Mouse (Mus musculus) kidney, adult 2 months (tissue): ENCODE data around the gene Smarcd1. TPM values are rescaled to one million over a fixed set of nuclear protein-coding genes. Genes with fewer than 3 reads are reported as not detected.
"Not testable (repeated sequence)": the region's sequence is repeated elsewhere in the genome, so short reads cannot be mapped to it uniquely, and the experiment has no call there.

Experiments
- DNase-seq: peaks from one replicate; pipeline ENCODE4 v3.0.0; 2021
- H3K27ac ChIP-seq: fragments of 200-500 bp; 2 replicates; pipeline ENCODE4 v1.5.1; 2012; ENCODE audit warnings: low read depth, low read length, control low read depth, inconsistent platforms; ENCODE audit not compliant: insufficient read depth
- H3K27me3 ChIP-seq: fragments of 200-500 bp; replicated peaks from 2 replicates; pipeline ENCODE4 v1.6.1; 2012; ENCODE audit warnings: mild to moderate bottlenecking, moderate library complexity, low read length, inconsistent platforms; ENCODE audit not compliant: control insufficient read depth, insufficient read depth
- H3K36me3 ChIP-seq: fragments of 200-500 bp; 2 replicates; pipeline ENCODE4 v1.6.1; 2012; ENCODE audit warnings: mild to moderate bottlenecking, moderate library complexity, low read length, inconsistent platforms; ENCODE audit not compliant: control insufficient read depth, insufficient read depth
- H3K4me1 ChIP-seq: fragments of 200-500 bp; 2 replicates; pipeline ENCODE4 v1.6.1; 2011; ENCODE audit warnings: low read length; ENCODE audit not compliant: control insufficient read depth, insufficient read depth
- H3K4me3 ChIP-seq: fragments of 200-500 bp; 2 replicates; pipeline ENCODE4 v1.5.1; 2011; ENCODE audit warnings: mild to moderate bottlenecking, low read depth, low read length, control low read depth; ENCODE audit not compliant: insufficient read depth
- CTCF ChIP-seq: fragments of 200-500 bp; conservative IDR thresholded peaks from 2 replicates; pipeline ENCODE4 v1.5.1; 2011; ENCODE audit warnings: low read depth, mild to moderate bottlenecking, control low read depth, low read length, moderate library complexity, mixed read lengths; ENCODE audit not compliant: insufficient read depth, insufficient read length
- POLR2A ChIP-seq: fragments of 200-500 bp; IDR thresholded peaks from one replicate; pipeline ENCODE4 v1.6.1; 2011; ENCODE audit warnings: low read depth, low read length, control low read depth
- WGBS: fragments of 180-500 bp; shearing (Covaris S2); methylation state at CpG from one replicate; pipeline ENCODE4 v1.1.7; 2018; 5-methylcytosine and 5-hydroxymethylcytosine counted together
- polyA plus RNA-seq: library from polyadenylated mRNA; depleted of rRNA; stranded (reverse); fragments of >200 nt; gene quantifications from 2 replicates; pipeline ENCODE4 v1.2.3, GENCODE M21; 2012

Gene Smarcd1
- polyA plus RNA-seq, 1 experiment: 27.7 TPM

DNA sequence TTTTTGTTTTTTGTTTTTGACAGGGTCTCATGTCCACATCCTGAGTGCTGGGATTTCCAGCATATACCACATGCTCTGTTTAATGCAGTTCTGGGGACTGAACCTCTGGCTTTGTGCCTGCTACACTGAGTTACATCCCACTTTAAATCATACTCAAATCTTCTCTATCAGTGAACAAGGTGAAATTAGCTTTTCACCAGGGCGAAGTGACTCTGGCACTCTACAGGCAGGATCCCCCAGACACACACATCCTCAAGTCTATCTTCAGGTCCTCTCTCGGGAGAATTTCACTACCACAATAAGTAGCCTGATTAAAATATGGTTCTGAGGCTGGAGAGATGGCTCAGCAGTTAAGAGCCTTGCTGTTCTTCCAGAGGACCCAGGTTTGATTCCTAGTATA lies 24.6 kb downstream of the Smarcd1 start:
- no peak for DNase-seq
- Histone ChIP-seq H3K4me1 (peaks cover 24% of the 10 kb centered on the region), H3K36me3 (peaks cover 3% of the 10 kb centered on the region; the same call in 1 of the 2 replicates), H3K27me3 (no peaks in the 10 kb centered on the region), H3K4me3 (peak overlapping the region; percentile 12; the same call in 1 of the 2 replicates), H3K27ac (no peak overlapping the region)
- TF ChIP-seq CTCF (no peak), POLR2A (no peak)
- 43% methylated on average over 2 of the region's 2 CpGs for WGBS

DNA sequence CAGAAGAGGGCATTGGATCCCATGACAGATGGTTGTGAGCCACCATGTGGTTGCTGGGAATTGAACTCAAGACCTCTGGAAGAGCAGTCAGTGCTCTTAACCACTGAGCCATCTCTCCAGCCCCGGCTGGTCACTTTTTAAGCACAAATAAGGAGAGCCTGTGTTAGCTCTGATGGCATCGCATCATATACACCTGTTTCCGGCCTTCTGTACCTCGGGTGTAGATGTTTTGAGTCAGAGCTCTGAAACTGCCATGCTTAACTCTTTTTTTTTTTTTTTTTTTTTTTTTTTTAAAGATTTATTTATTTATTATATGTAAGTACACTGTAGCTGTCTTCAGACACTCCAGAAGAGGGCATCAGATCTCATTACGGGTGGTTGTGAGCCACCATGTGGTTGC lies 25.1 kb downstream of the Smarcd1 start:
- H3K27me3 ChIP-seq, H3K4me3 ChIP-seq, DNase-seq, H3K27ac ChIP-seq, H3K36me3 ChIP-seq: not testable (repeated sequence)
- 84% methylated on average over 4 of the region's 5 CpGs for WGBS
- peaks cover 22% of the 10 kb centered on the region for H3K4me1 ChIP-seq

DNA sequence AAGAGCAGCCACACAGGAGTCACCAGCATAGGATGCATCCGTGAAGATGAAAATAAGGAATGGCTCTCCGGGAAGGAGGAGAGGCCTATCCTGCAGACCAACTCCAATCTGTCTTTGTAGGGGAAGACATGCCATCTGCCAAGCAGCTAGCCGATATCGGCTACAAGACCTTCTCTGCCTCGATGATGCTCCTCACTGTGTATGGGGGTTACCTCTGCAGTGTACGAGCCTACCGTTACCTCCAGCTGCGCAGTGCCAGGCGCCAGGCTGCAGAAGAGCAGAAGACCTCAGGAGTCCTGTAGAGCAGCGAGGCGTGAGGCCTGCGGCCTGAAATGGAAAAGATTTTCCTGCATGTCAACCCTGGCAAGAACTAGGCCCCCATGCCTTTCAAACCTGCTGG lies 25.6 kb downstream of the Smarcd1 start:
- DNase-seq: no peak
- H3K4me1 ChIP-seq: peaks cover 21% of the 10 kb centered on the region
- H3K27me3 ChIP-seq: no peaks in the 10 kb centered on the region
- 89% methylated on average over 12 of the region's 12 CpGs for WGBS
- TF ChIP-seq POLR2A: no peak
- no peak for TF ChIP-seq CTCF
- no peak overlapping the region for H3K4me3 ChIP-seq
- no peak overlapping the region for H3K27ac ChIP-seq
- peaks cover 3% of the 10 kb centered on the region; the same call in 1 of the 2 replicates for H3K36me3 ChIP-seq

DNA sequence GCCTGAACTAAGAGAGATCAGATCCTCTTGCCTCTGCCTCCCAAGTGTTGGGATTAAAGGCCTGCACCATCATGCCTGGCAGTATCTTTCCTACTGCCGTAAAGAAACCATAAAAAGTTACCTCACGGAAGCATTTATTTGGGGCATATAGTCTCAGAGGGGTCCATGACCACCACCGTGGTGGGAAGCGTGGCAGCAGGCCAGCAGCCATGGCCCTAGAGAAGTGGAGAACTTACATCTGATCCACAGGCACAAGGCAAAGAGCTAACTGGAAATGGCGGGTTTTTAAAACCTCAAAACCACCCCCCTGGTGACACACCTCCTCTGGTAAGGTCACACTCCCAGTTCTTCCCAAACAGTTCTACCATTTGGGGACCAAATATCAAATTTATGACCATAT lies 26.3 kb downstream of the Smarcd1 start:
- WGBS: 95% methylated on average over 5 of the region's 5 CpGs
- H3K27ac ChIP-seq: no peak overlapping the region
- no peak overlapping the region for H3K4me3 ChIP-seq
- TF ChIP-seq POLR2A: no peak
- TF ChIP-seq CTCF: no peak
- peaks cover 3% of the 10 kb centered on the region; the same call in 1 of the 2 replicates for H3K36me3 ChIP-seq
- DNase-seq: no peak
- H3K4me1 ChIP-seq: peaks cover 17% of the 10 kb centered on the region
- H3K27me3 ChIP-seq: no peaks in the 10 kb centered on the region

DNA sequence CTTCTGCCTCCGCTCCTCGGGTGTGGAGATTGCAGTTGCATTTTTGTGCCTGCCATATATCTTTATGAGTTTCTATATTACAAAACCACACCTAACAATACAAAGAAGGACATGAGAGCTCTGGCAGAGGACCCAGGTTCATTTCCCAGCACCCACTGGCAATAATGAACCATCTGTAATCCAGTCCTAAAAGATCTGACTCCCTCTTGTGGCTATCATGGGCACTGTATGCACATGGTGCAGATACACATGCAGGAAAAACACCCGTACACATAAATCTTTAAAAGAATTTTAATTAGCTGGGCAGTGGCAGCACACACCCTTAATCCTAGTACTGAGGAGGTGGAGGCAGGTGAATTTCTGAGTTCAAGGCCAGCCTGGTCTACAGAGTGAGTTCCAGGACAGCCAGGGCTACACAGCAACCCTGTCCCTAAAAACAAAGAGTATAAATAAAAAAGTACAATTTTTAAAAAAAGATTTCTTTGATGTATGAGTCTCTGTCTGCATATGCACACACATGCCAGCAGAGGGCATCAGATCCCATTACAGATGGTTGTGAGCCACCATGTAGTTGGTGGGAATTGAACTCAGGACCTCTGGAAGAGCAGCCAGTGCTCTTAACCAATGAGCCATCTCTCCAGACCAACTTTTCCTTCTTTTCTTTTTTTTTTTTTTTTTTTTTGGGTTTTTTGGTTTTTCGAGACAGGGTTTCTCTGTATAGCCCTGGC lies 27.3 kb downstream of the Smarcd1 start:
- no peak for TF ChIP-seq POLR2A
- TF ChIP-seq CTCF: 0 out of 2 replicates have a peak, but pooled peaks have one; percentile 22
- H3K27me3 ChIP-seq: no peaks in the 10 kb centered on the region
- H3K27ac ChIP-seq: no peak overlapping the region
- WGBS: 96% methylated on average over 3 of the region's 4 CpGs
- DNase-seq: no peak
- peaks cover 3% of the 10 kb centered on the region; the same call in 1 of the 2 replicates for H3K36me3 ChIP-seq
- H3K4me1 ChIP-seq: peaks cover 8% of the 10 kb centered on the region
- H3K4me3 ChIP-seq: no peak overlapping the region

DNA sequence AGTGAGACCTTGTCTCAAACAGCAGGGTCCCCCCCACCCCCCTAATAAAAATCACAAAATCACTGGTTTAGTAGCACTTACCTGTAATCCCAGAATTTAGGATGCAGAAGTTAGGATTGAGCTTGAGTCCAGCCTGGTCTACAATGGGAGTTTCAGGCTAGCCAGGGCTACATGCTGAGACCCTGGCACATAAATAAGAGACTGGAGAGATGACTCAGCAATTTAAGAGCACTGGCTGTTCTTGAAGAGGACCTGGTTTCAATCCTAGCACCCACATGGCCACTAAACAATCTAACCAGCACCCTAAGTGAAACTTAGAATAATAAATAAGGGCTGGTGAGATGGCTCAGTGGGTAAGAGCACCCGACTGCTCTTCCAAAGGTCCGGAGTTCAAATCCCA lies 29.2 kb downstream of the Smarcd1 start:
- no peak for TF ChIP-seq POLR2A
- TF ChIP-seq CTCF: no peak
- peaks cover 3% of the 10 kb centered on the region; the same call in 1 of the 2 replicates for H3K4me1 ChIP-seq
- no peak overlapping the region for H3K27ac ChIP-seq
- no peak overlapping the region for H3K4me3 ChIP-seq
- WGBS: 87% methylated on average over 2 of the region's 2 CpGs
- peaks cover 3% of the 10 kb centered on the region; the same call in 1 of the 2 replicates for H3K36me3 ChIP-seq
- H3K27me3 ChIP-seq: no peaks in the 10 kb centered on the region
- DNase-seq: no peak

DNA sequence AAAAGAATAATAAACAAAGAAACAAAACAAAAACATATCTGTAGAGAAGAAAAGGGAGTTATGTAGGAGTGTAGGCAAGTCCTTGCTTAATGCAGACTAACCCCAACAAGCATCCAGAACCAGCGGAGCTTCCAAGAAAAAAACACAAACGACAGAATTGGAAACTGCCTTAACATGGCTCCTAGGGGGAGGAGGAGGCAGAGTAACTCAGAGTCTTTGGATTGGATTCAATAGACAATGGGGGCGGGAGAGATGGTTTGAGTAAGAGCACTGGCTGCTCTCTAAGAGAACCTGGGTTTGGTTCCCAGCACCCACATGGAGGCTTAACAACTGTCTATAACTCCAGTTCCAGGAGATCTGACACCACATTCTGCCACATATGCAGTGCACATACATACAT lies 29.7 kb downstream of the Smarcd1 start:
- Histone ChIP-seq H3K4me3 (no peak overlapping the region), H3K36me3 (peaks cover 3% of the 10 kb centered on the region; the same call in 1 of the 2 replicates), H3K27ac (no peak overlapping the region), H3K4me1 (peaks cover under 1% of the 10 kb centered on the region; the same call in 1 of the 2 replicates), H3K27me3 (no peaks in the 10 kb centered on the region)
- no peak for DNase-seq
- 90% methylated on average over 3 of the region's 3 CpGs for WGBS
- TF ChIP-seq POLR2A (no peak), CTCF (no peak)
